2 mouse cellular contexts compared by ENCODE assay signal in the genomic region with DNA sequence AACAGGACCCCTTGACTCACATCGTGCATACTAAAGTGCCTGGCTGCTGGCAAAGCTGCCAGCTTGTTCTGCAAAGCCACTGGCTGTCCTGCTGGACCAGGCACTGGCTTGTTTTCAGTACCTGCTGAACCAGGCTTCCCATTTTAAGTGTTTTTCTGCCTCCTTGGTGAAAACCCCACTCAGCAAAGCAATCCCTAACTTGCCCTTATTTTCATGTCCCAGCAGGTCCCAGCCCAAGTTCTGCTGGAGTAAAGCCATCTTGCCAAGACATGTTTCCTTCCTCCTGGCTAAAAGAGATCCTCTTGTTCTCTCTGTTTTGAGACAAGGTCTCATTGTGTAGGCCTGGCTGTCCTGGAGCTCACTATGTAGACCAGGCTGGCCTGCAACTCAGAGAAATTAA.
TF ChIP-seq lines count a peak whose summit lies in the region.

No protein-coding gene starts in this region.

TF ChIP-seq in CH12.LX, 34 proteins besides CTCF, POLR2A, EP300 and RAD21:
- TF ChIP-seq MAZ (IDR thresholded peaks at IDR 0.05; ENCODE audit: low read depth, low read length), result no peak
- no peak for TF ChIP-seq SIN3A (IDR thresholded peaks at IDR 0.05; ENCODE audit: low read length)
- no peak for TF ChIP-seq ZKSCAN1 (IDR thresholded peaks at IDR 0.05; ENCODE audit: borderline replicate concordance, low read depth, low read length)
- no peak for TF ChIP-seq POLR2AphosphoS2 (IDR thresholded peaks at IDR 0.05; ENCODE audit: low read depth, low read length)
- no peak for TF ChIP-seq TBP (conservative IDR thresholded peaks at IDR 0.05; ENCODE audit: low read depth, low read length)
- no peak for TF ChIP-seq HCFC1 (IDR thresholded peaks at IDR 0.05; ENCODE audit: low read depth, low read length)
- no peak for TF ChIP-seq NRF1 (IDR thresholded peaks at IDR 0.05; ENCODE audit: low read depth, low read length)
- no peak for TF ChIP-seq USF1 (IDR thresholded peaks at IDR 0.05; ENCODE audit: low read depth, low read length)
- no peak for TF ChIP-seq KAT2A (IDR thresholded peaks at IDR 0.05; ENCODE audit: insufficient replicate concordance, low read length)
- TF ChIP-seq NELFE (IDR thresholded peaks at IDR 0.05; ENCODE audit: low read depth, low read length), result no peak
- no peak for TF ChIP-seq ZNF384 (IDR thresholded peaks at IDR 0.05; ENCODE audit: low read depth, low read length)
- no peak for TF ChIP-seq MEF2A (IDR thresholded peaks at IDR 0.05; ENCODE audit: borderline replicate concordance, low read depth, low read length)
- TF ChIP-seq CHD2 (IDR thresholded peaks at IDR 0.05; ENCODE audit: low read length), result no peak
- TF ChIP-seq SMC3 (IDR thresholded peaks at IDR 0.05; ENCODE audit: low read depth, low read length), result no peak
- TF ChIP-seq E2F4 (IDR thresholded peaks at IDR 0.05; ENCODE audit: insufficient replicate concordance, low read depth, low read length), result no peak
- no peak for TF ChIP-seq ETS1 (conservative IDR thresholded peaks at IDR 0.05; ENCODE audit: low read depth, low read length)
- no peak for TF ChIP-seq RCOR1 (conservative IDR thresholded peaks at IDR 0.05; ENCODE audit: low read depth, low read length)
- no peak for TF ChIP-seq JUND (conservative IDR thresholded peaks at IDR 0.05; ENCODE audit: low read depth, low read length)
- TF ChIP-seq MXI1 (IDR thresholded peaks at IDR 0.05; ENCODE audit: low read depth, low read length), result no peak

TF ChIP-seq in MEL, 35 proteins besides CTCF, POLR2A, EP300 and RAD21:
- no peak for TF ChIP-seq MEF2A (IDR thresholded peaks at IDR 0.05; ENCODE audit: extremely low read depth, insufficient replicate concordance, low read depth, low read length, poor library complexity, severe bottlenecking)
- no peak for TF ChIP-seq MAFK (IDR thresholded peaks at IDR 0.05; ENCODE audit: borderline replicate concordance, low read depth, low read length)
- no peak for TF ChIP-seq MAZ (IDR thresholded peaks at IDR 0.05; ENCODE audit: low read depth, low read length)
- no peak for TF ChIP-seq JUND (IDR thresholded peaks at IDR 0.05; ENCODE audit: low read depth, low read length)
- no peak for TF ChIP-seq ZMIZ1 (IDR thresholded peaks at IDR 0.05; ENCODE audit: low read depth, low read length)
- no peak for TF ChIP-seq TAL1 (IDR thresholded peaks at IDR 0.05; ENCODE audit: low read length)
- no peak for TF ChIP-seq RCOR1 (IDR thresholded peaks at IDR 0.05; ENCODE audit: low read depth, low read length)
- no peak for TF ChIP-seq POLR2AphosphoS2 (IDR thresholded peaks at IDR 0.05; ENCODE audit: low read length)
- no peak for TF ChIP-seq SIN3A (IDR thresholded peaks at IDR 0.05; ENCODE audit: low read length)
- TF ChIP-seq TCF12 (IDR thresholded peaks at IDR 0.05; ENCODE audit: low read depth, low read length), result no peak
- TF ChIP-seq UBTF (IDR thresholded peaks at IDR 0.05; ENCODE audit: borderline replicate concordance, insufficient read depth, low read depth, low read length), result no peak
- no peak for TF ChIP-seq ZKSCAN1 (IDR thresholded peaks at IDR 0.05; ENCODE audit: low read depth, low read length)
- no peak for TF ChIP-seq SMC3 (IDR thresholded peaks at IDR 0.05; ENCODE audit: low read depth, low read length)
- no peak for TF ChIP-seq CHD2 (IDR thresholded peaks at IDR 0.05; ENCODE audit: low read length)
- TF ChIP-seq ETS1 (IDR thresholded peaks at IDR 0.05; ENCODE audit: low read depth, low read length), result no peak
